Mouse (Mus musculus): ENCODE data around the gene Hook2.

The Hook2 gene

DNA sequence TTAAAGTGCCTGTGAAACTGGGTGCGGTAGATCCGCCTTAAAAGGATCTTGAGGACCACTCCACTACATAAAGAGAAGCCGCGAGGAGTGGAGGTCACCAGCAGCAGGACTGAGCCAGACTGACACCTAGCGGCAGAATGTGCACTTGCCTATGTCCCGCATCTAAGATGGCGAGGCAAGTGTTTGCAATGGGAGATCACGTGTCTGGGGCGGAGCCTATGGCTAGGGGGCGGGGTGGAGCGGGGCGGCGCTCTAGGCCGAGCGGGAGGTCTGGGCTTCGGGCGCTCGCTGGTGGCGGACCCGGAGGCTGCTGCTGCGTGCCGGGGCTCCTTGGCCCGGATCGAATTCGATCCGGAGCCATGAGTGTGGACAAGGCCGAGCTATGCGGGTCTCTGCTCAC lies at the start of gene Hook2:
Gene Hook2 (plus strand): TSS at position 255 of the 400 bp plus-strand sequence.
- in situ Hi-C loops (cut with MboI, MseI): loop anchor here in 1 of 2 experiments (5.0 kb wide), 1 partner anchor 33 kb away; no protein-coding TSS in a partner anchor

DNA sequence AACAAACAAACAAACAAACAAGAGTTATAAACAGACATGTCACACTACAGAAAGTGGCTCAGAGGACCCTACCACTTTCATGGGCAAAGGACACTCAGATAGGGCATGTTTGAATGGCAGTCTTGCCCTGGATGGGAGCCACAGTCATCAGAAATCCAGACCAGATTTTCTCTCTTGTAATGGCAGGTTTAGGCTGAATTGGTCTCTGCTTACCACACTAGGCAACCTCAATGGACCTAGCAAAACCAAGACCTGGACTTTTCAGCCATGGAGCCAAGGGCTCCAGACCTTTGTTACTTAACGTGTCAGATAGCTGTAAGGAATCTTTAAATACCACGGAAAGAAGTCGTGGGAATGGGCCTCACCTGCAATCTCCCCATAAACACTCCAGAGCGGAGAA lies 46.7 kb upstream of the Hook2 start:
- in situ Hi-C loops (cut with MboI, MseI): no loop called here

GRCm38 (mm10) chr8:84944478-84945160 lies 45.8 kb upstream of the Hook2 start:
- in situ Hi-C loops (cut with MboI, MseI): no loop called here

DNA sequence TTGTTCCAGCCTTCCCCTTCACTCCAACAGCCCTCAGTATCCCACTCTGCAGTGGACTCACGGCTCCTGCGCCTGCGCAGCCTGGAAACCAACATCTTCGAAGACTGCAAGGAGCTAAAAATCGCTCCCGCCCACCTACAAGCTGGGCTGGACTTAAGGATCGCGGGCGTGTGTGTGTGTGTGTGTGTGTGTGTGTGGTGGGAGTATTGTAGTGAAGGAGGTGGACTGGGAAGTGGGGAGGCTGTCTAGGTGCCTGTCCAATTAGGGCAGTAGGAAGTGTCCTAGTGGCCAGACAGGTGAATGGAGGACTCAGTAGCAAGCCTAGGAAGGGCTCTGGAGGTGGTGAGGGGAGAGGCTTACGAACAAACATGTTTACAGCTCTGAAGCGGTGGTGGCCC lies 45.2 kb upstream of the Hook2 start:
- in situ Hi-C loops (cut with MboI, MseI): no loop called here

GRCm38 (mm10) chr8:84945633-84946527 lies 44.5 kb upstream of the Hook2 start:
- in situ Hi-C loops (cut with MboI, MseI): no loop called here

DNA sequence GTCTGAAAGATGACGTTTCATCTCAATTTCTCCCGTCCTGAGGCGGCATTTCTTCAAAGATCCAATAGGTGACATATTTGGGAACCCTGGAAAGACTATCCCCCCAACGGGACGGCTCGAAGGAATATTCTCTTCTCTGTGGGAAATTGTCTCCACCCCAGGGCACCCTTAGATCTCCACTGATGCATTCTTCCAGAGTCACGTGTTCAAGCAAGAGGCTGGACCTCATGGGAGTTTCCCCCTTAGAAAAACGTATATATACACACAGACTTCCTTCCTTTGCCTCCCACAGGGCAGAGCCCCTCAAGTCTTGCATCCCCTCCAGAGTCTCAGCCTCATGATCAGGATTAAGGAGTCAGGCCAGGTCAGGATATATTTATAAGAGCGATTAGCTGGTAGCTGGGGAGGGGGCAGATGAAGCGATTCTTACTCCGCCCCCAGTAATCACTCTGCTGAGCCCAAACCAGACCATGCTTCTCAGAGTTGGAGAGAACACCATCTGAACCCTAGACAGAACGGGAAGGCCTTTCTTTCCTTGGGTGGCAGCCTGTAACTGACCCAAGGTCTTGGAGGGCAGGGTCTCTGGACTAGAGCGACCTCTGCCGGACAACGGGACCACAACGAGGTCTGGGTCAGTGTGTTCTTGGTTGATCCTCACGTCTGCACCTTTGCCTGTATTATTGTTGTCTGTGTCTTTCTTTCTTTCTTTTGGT lies 43.7 kb upstream of the Hook2 start, which contains the start of gene Rtbdn:
Gene Rtbdn (plus strand): TSS at position 464 of the 713 bp plus-strand sequence.
- in situ Hi-C loops (cut with MboI, MseI): no loop called here

GRCm38 (mm10) chr8:84947241-84947545 lies 43.2 kb upstream of the Hook2 start:
- in situ Hi-C loops (cut with MboI, MseI): no loop called here

- in situ Hi-C loops (cut with MboI, MseI): loop anchor here in 1 of 2 experiments (10.0 kb wide), 1 partner anchor 1345 kb away; the partner anchor contains the start of genes Dnajb1 and Tecr
Observed at GRCm38 (mm10) chr8:84949753-84950152, 40.6 kb upstream of the Hook2 start.

DNA sequence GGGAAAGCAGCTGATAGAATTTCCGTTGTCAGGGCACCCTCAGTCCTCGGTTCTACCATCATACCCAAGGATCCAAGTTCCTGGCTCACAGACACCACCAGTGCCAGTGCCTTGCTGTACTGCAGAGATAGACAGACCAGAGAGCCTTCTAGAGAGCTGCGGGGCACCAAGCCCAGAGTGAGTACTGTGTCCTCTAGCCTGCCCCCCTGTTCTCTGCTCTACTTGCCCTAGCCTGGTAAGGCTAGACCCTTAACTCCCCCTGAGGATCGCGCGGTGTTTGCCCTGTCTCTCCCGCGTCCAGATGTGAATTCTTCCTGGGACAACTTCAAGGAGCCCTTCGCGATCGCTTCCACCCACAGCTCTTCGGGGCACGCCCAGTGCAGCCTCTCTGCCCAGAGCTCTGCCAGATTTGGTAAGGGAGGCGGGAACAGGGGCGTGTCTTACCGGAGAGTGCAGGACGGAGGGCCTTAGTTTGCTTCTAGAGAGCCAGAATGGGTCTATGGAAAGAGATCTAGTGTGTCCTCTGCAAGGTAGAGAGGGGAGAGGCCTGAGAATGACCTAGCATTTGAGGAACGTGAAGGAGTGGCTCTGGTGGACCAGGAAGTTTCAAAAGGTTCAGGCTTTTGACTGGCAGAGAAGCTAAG lies 37.7 kb upstream of the Hook2 start:
- in situ Hi-C loops (cut with MboI, MseI): loop anchor here in 1 of 2 experiments (10.0 kb wide), 1 partner anchor 1348 kb away; the partner anchor contains the start of genes Dnajb1 and Tecr

DNA sequence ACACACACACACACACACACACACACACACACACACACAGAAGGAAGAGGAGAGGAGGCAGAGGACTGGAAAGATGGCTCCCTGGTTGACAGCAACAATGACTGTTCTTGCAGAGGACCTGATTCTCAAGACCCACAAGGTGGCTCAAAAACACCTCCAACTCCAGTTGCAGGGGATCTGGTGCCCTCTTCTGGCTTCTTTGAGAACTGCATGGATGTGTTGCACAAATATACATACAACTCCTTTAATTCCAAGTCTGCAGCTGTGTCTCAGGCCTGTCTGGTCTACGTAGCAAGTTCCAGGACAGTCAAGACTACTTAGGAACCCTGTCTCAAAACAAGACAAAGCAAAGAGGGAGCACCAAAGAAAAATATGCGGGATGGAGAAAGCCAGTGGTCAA lies 33.6 kb upstream of the Hook2 start:
- in situ Hi-C loops (cut with MboI, MseI): loop anchor here in 1 of 2 experiments (5.0 to 10.0 kb wide), 2 partner anchors 36 to 1352 kb away; partner anchors contain the start of genes Dnajb1, Hook2 and Tecr

DNA sequence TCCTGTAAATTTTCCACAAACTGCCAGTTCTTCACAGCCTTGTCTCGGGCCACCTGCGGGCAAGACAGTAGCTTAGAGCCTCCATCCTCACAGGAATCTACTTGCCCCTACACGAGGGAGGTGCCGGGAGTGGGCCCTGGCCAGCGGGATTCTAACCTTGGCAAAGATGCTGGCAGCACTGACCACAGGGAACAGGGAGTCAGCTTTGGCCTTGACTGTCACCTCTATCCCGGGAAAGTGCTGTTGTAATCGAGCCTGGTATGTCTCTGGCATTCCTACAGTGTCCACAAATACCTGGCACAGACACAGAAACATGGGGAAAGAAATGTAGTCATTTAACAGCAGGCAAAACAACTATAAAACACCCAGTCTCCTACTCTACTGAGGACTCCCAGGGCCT lies 30.6 kb upstream of the Hook2 start:
- in situ Hi-C loops (cut with MboI, MseI): loop anchor here in 1 of 2 experiments (5.0 to 10.0 kb wide), 2 partner anchors 32 to 1355 kb away; partner anchors contain the start of genes Dnajb1, Hook2 and Tecr

GRCm38 (mm10) chr8:84963952-84964351 lies 26.5 kb upstream of the Hook2 start:
- in situ Hi-C loops (cut with MboI, MseI): no loop called here

- in situ Hi-C loops (cut with MboI, MseI): no loop called here
Observed at GRCm38 (mm10) chr8:84965731-84966291, 24.6 kb upstream of the Hook2 start.

DNA sequence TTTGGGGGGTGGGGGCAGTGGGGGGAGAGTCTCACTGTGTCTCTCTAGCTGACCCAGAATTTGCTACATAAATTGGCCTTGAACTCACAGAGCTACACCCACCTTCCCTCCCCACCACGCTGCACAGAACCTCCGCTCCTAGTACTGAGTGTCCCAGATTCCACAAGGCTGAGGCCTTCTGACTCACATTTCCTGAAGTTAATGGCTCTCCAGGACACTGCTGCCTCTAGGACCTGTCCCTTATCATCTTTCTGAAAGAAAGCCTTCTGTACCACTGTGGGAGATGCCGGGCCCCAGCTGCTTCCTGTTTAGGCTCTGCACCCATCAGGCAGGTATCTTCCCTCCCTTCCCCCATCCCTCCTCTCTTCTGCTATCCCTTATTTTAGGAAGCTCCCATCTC lies 23.8 kb upstream of the Hook2 start:
- in situ Hi-C loops (cut with MboI, MseI): no loop called here

DNA sequence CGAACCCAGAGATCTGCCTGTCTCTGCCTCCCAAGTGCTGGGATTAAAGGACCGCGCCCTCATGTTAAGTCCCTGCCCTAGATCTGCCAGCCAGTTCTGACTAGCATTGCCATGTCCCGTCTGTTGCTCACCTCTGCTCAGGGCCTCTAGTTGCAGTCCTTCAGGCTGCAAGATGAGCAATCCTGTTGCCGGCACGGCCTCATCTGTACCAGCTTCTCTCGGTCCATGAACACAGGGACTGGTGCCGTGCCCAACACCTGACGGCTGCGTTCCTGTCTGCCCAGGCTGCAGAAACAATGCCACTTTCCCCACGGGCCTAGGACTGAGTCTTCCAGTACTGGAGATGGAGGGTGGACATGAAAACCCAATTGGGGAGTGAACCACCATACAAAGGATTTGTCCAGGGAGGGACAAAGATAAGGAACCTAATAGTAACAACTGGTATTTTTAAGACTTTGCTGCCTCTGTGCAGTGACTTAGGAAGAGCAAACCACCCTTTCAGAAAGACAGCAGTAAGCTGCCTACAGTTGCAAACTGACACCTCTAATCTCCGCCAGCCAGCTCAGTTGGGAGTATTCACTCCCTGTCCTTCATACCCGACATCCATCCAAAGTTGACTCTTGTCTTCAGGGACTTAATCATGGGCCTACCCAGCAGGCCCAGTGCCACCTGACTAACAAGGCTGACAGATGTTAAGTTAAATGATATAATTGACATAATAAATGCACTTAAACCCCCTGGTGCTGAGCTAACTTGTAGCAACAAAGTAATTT lies 22.7 kb upstream of the Hook2 start:
- in situ Hi-C loops (cut with MboI, MseI): no loop called here

GRCm38 (mm10) chr8:84968650-84969049 lies 21.8 kb upstream of the Hook2 start:
- in situ Hi-C loops (cut with MboI, MseI): no loop called here

- in situ Hi-C loops (cut with MboI, MseI): loop anchor here in 1 of 2 experiments (5.0 to 10.0 kb wide), 2 partner anchors 38 to 1735 kb away; no protein-coding TSS in a partner anchor
Observed at GRCm38 (mm10) chr8:84969241-84970134, 20.9 kb upstream of the Hook2 start, which contains the start of the genes Gm49661, Prdx2 and Rnaseh2a. TSS of gene Gm49661 (minus strand) at chr8:84969433. TSS of gene Prdx2 (plus strand) at chr8:84969587. TSS of gene Rnaseh2a (minus strand) at chr8:84969767.

GRCm38 (mm10) chr8:84970135-84970790 lies 20.1 kb upstream of the Hook2 start:
- in situ Hi-C loops (cut with MboI, MseI): loop anchor here in 1 of 2 experiments (5.0 to 10.0 kb wide), 2 partner anchors 37 to 1735 kb away; no protein-coding TSS in a partner anchor

Measured in T-helper 17 cell (primary cell).